Mouse (Mus musculus) left cerebral cortex, adult 18-20 months (tissue): Measurements from ENCODE around the gene Fam71b. TPM values are rescaled to one million over a fixed set of nuclear protein-coding genes. Genes with fewer than 3 reads are reported as not detected.
A peak's percentile ranks its signal among the peaks of the same experiment; 100 is the strongest.

Experiments used
- DNase-seq, 2 experiments: peaks; one replicate each; pipeline ENCODE4 v3.0.0; 2021 to 2022; ENCODE audit warnings: low spot score in 2 of 2, mixed read lengths in 1 of 2
- total RNA-seq, 2 experiments: library from RNA; stranded (reverse); gene quantifications; 2 replicates each; pipeline ENCODE4 v1.2.3; 2021

The Fam71b gene
- total RNA-seq, 2 experiments from 2014 or later: not detected

GRCm38 (mm10) chr11:46382466-46382865 is 13.9 kb upstream of the Fam71b start:
- no peak for DNase-seq

- DNase-seq: no peak
Measured at GRCm38 (mm10) chr11:46384925-46385324, 11.4 kb upstream of the Fam71b start.

- DNase-seq: no peak
Measured at GRCm38 (mm10) chr11:46386556-46386955, 9.8 kb upstream of the Fam71b start.

GRCm38 (mm10) chr11:46387061-46387460 is 9.3 kb upstream of the Fam71b start:
- DNase-seq: no peak

GRCm38 (mm10) chr11:46388438-46388837 is 7.9 kb upstream of the Fam71b start:
- no peak for DNase-seq

GRCm38 (mm10) chr11:46389336-46390117 is 6.8 kb upstream of the Fam71b start, which contains the start of gene Itk:
Gene Itk (minus strand): TSS chr11:46389515.
- no peak for DNase-seq

- no peak for DNase-seq
Measured at GRCm38 (mm10) chr11:46390621-46391020, 5.7 kb upstream of the Fam71b start.

GRCm38 (mm10) chr11:46392890-46393289 is 3.5 kb upstream of the Fam71b start:
- DNase-seq: no peak

- DNase-seq: no peak
Measured at GRCm38 (mm10) chr11:46393413-46393812, 2.9 kb upstream of the Fam71b start.

GRCm38 (mm10) chr11:46395088-46395487 is 1.3 kb upstream of the Fam71b start:
- DNase-seq: no peak

- DNase-seq: no peak
Measured at GRCm38 (mm10) chr11:46395698-46396097, 661 bp upstream of the Fam71b start.

GRCm38 (mm10) chr11:46396860-46397179 is 461 bp downstream of the Fam71b start:
- peak in 1 of 2 experiments; percentile 11 for DNase-seq

- DNase-seq: no peak
Measured at GRCm38 (mm10) chr11:46397900-46398299, 1.5 kb downstream of the Fam71b start.

GRCm38 (mm10) chr11:46398473-46398872 is 2.1 kb downstream of the Fam71b start:
- DNase-seq: no peak

- DNase-seq: no peak
Measured at GRCm38 (mm10) chr11:46398933-46399383, 2.6 kb downstream of the Fam71b start.

- no peak for DNase-seq
Measured at GRCm38 (mm10) chr11:46401555-46401954, 5.2 kb downstream of the Fam71b start.

- DNase-seq: no peak
Measured at GRCm38 (mm10) chr11:46404986-46405385, 8.6 kb downstream of the Fam71b start.

- DNase-seq: no peak
Measured at GRCm38 (mm10) chr11:46406721-46407120, 10.4 kb downstream of the Fam71b start.

- DNase-seq: no peak
Measured at GRCm38 (mm10) chr11:46410018-46410563, 13.7 kb downstream of the Fam71b start.

GRCm38 (mm10) chr11:46418438-46418837 is 22.1 kb downstream of the Fam71b start:
- DNase-seq: no peak

- DNase-seq: no peak
Measured at GRCm38 (mm10) chr11:46418860-46419259, 22.5 kb downstream of the Fam71b start.

- no peak for DNase-seq
Measured at GRCm38 (mm10) chr11:46421086-46421888, 24.9 kb downstream of the Fam71b start.
